Mouse (Mus musculus) c-Kit-positive CD71-positive TER-119-positive erythroid progenitor cells, embryonic 14.5 days (primary cell): ENCODE data around the gene Gm10717.
"Not testable (repeated sequence)": the region's sequence is repeated elsewhere in the genome, so short reads cannot be mapped to it uniquely, and the experiment has no call there.

ENCODE experiments used
- DNase-seq: peaks from one replicate; pipeline ENCODE4 v3.0.0-alpha.2; 2013; ENCODE audit warnings: low spot score

The Gm10717 gene

GRCm38 (mm10) chr9:3025653-3026052 is 436 bp downstream of the Gm10717 start:
- DNase-seq, result not testable (repeated sequence)

GRCm38 (mm10) chr9:3026136-3026535 is 919 bp downstream of the Gm10717 start:
- DNase-seq, result not testable (repeated sequence)

GRCm38 (mm10) chr9:3026741-3027140 is 1.5 kb downstream of the Gm10717 start:
- not testable (repeated sequence) for DNase-seq

GRCm38 (mm10) chr9:3027200-3027599 is 2.0 kb downstream of the Gm10717 start:
- DNase-seq, result peak; percentile 60

- not testable (repeated sequence) for DNase-seq
Measured at GRCm38 (mm10) chr9:3029276-3030000, 4.2 kb downstream of the Gm10717 start.

GRCm38 (mm10) chr9:3030677-3031318 is 5.6 kb downstream of the Gm10717 start:
- peak; percentile 94 for DNase-seq

GRCm38 (mm10) chr9:3034299-3034698 is 9.1 kb downstream of the Gm10717 start, which contains the start of gene Gm17535:
TSS of gene Gm17535 (plus strand) at chr9:3034599.
- not testable (repeated sequence) for DNase-seq

GRCm38 (mm10) chr9:3036577-3036976 is 11.4 kb downstream of the Gm10717 start, which contains the start of gene Gm10715:
TSS of gene Gm10715 (plus strand) at chr9:3036877.
- not testable (repeated sequence) for DNase-seq

- DNase-seq, result peak; percentile 11
Measured at GRCm38 (mm10) chr9:3038161-3038560, 12.9 kb downstream of the Gm10717 start.
